14 mouse cellular contexts compared by ENCODE assay signal in genomic region chr13:51758428-51758827, GRCm38 (mm10). TPM values are rescaled to one million over a fixed set of nuclear protein-coding genes. Genes with fewer than 3 reads are reported as not detected.
DNase-seq lines count a peak whose midpoint lies in the region; ATAC-seq and TF ChIP-seq lines count a peak whose summit lies in the region.
"Had no signal": no experiment of that assay in that cellular context is flagged by ENCODE, and none has a peak within 500 bp of the region (broad histone marks: within the 10 kb centered on the region; RNA-seq: fewer than 3 reads in every experiment).

No protein-coding gene starts in this region.

- no peak for TF ChIP-seq CTCF in left cerebral cortex, adult 2 months (IDR thresholded peaks at IDR 0.05)
- TF ChIP-seq CTCF in cortical plate, adult 2 months (IDR thresholded peaks at IDR 0.05; ENCODE audit: extremely low read depth, insufficient read depth, low read length) = no peak

- no peak overlapping the region for H3K4me3 ChIP-seq in left cerebral cortex, adult 2 months
- H3K4me3 ChIP-seq in cortical plate, adult 2 months (ENCODE audit: insufficient read depth, low read length) = no peak overlapping the region
- H3K4me3 ChIP-seq in limb, embryonic 13.5 days = no peak overlapping the region

- H3K27ac ChIP-seq in left cerebral cortex, adult 2 months = peak overlapping the region; percentile 24; the same call in 1 of the 2 replicates
- H3K27ac ChIP-seq in cortical plate, adult 2 months (ENCODE audit: insufficient read depth, low read length) = peak overlapping the region; percentile 15; the same call in 1 of the 2 replicates
- no peak overlapping the region; the same call in 1 of the 2 replicates for H3K27ac ChIP-seq in limb, embryonic 13.5 days

- intact Hi-C loops in left cerebral cortex, adult 2 months (cut with DNase I) = no loop called here

- DNase-seq in heart, postnatal 4 days = peak; percentile 46
- DNase-seq in heart, adult 9 months (ENCODE audit: low spot score in 2 of 2) = no peak
- no peak for DNase-seq in left cerebral cortex, adult 2 months (ENCODE audit: extremely low spot score in 1 of 2, low spot score in 2 of 2)
- DNase-seq in left cerebral cortex, adult 9 months (ENCODE audit: low spot score in 2 of 2) = no peak
- DNase-seq in adrenal gland, postnatal 14 days = no peak
- DNase-seq: cerebellum, adult 18-20 months; embryo, embryonic 11 days; gastrocnemius, postnatal 10 days; kidney, postnatal 25 days; right cerebral cortex, postnatal 25 days had no signal

- TF ChIP-seq POLR2A in cortical plate, adult 2 months (IDR thresholded peaks at IDR 0.05; ENCODE audit: extremely low read depth, insufficient read depth, low read length) = no peak

- no peaks in the 10 kb centered on the region for H3K27me3 ChIP-seq in limb, embryonic 13.5 days

- 57% methylated on average over 9 of the region's 9 CpGs for WGBS in limb, embryonic 13.5 days

- H3K36me3 ChIP-seq in limb, embryonic 13.5 days = no peaks in the 10 kb centered on the region

- no peak overlapping the region for H3K9ac ChIP-seq in limb, embryonic 13.5 days

- H3K4me2 ChIP-seq in limb, embryonic 13.5 days (replicated peaks) = no peak overlapping the region
- H3K4me2 ChIP-seq: liver, embryonic 11.5 days had no signal

- peak; percentile 59; the same call in 1 of the 2 replicates for ATAC-seq in limb, embryonic 13.5 days (ENCODE audit: low FRiP score, low read depth)
- ATAC-seq: forebrain, embryonic 16.5 days had no signal

- peaks cover 18% of the 10 kb centered on the region for H3K4me1 ChIP-seq in cortical plate, adult 2 months (ENCODE audit: control insufficient read depth, insufficient read depth, low read length)
- peaks cover 74% of the 10 kb centered on the region for H3K4me1 ChIP-seq in limb, embryonic 13.5 days

- H3K9me3 ChIP-seq in limb, embryonic 13.5 days = no peaks in the 10 kb centered on the region

RNA-seq across cellular contexts. Expression of gene Sema4d, which starts 35.1 kb away (rescaled TPM):
- total RNA-seq in heart, postnatal 4 days (2021) = 10 to 100 TPM; 54.7 to 61.4 TPM
- total RNA-seq in left cerebral cortex, adult 2 months (2021) = 10 to 100 TPM; 69.0 to 83.6 TPM
- 88.7 and 99.9 TPM in 2 replicates for polyA plus RNA-seq in cortical plate, adult 2 months (2012; rRNA removed)
- polyA plus RNA-seq in limb, embryonic 13.5 days (2015; fragmentation: Nextera tagmentation; extraction: Ambion mirVana) = 4.4 and 5.8 TPM in 2 replicates
- total RNA-seq in adrenal gland, postnatal 14 days (2021) = 9.5 and 20.0 TPM in 2 replicates
